Mouse (Mus musculus): ENCODE results near the gene Tmem160.
A peak's percentile ranks its signal among the peaks of the same experiment; 100 is the strongest.

Tmem160 gene

DNA sequence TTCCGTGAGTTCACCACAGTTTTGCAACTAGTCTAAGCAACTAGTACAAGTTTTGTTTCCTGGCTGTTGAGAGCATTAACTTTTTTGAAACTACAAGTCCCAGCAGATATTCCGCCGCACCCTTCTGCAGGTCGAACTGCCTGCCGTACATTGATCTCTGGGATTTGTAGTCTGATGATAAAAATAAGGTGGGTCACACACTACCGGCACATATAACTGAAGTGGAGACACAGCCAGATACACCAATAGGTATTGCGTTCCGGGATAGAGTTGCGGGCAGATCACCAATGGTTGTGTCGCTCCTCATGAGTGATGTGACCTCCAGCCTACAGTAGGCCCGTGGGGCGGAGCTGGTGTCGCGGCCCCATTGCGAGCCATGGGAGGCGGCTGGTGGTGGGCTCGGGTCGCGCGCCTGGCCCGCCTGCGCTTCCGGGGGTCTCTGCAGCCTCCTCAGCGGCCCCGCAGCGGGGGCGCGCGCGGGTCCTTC, at the start of gene Tmem160:
Gene Tmem160, plus strand, starts transcription at position 193 of the 487 bp plus-strand sequence.
- peak; percentile 95 for DNase-seq (ENCODE audit: low spot score)

DNA sequence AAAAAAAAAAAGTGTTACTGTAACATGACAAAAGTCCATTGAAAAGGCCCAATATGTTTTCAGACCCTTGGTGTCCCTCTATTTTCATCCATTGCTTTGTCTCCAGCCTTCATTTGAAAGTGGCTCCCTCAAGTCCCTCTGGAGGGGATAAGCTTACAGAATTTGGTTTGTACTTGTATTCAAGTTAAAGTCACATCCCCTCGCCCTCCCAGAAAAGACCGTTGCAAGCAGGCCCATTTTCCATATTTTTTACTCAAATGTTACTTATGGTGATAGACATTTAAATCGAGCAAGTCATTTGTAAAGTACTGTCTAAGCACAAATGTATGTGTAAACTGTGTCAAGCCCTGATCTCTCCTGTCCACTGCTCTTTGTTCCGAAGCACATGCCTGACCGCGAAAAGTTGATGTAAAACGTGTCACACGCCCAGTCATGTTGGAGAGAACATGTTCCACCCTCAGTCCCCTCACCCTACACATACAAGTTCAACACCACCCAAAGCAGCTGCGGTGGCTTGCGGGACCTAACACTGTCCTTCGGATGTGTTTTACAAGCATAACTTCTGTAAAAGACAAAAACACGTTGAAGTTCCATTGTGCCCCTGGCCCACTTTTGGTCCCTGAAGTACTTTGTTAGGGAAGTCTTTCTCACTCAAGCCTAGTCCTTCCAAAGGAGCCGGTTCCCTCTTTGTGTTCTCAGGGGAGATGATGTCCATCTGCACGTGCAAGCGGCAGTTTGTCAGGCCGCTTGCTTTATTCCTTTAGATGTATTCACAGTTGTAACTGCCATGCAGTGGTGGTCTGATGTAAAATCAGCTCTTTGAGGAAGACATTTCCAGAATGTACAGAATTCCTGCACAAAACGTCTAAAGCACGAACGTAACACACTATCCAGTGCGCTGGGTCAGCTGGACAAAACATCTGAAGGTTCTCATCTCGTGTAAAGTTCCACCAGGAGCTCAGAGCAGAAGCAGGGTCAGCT, 49.3 kb upstream of the Tmem160 start:
- peak; percentile 68 for DNase-seq (ENCODE audit: low spot score)

DNA sequence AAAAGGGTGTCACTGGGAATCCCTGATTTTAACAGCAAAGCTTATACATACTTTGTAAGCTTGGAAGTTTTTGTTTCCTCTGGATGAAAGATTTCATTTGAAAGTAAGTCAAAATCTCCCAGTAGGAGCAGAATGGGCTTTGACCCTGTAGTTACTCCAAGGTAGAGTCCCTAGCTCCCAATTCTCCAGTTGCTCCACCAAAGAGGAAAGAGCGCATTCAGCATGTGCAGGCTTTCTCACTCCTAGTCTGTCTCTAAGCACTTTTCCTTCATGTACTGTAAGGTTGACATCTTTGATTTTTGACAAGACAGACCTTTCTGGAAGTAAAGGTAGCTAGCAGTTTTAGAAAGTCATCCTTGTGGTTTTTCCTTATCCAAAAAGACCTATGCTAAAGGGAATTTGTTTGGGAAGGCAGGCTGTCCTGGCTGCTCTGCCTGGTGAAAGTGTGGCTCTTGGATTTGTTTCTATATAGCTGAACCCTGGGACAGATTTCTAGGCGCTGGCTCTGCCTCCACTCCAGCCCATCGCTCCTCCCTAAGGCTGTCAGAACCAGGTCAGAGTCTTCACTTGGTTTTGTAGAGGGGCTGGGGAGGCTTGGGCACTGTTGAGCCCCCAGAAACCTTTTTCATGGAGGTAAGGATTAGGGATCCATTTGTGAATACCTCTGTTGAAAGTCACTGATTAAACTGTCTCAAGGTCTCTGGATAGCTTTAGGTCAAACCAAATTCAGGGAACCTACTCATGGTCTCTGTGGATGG, 48.1 kb upstream of the Tmem160 start:
- DNase-seq (ENCODE audit: low spot score) = no peak

DNA sequence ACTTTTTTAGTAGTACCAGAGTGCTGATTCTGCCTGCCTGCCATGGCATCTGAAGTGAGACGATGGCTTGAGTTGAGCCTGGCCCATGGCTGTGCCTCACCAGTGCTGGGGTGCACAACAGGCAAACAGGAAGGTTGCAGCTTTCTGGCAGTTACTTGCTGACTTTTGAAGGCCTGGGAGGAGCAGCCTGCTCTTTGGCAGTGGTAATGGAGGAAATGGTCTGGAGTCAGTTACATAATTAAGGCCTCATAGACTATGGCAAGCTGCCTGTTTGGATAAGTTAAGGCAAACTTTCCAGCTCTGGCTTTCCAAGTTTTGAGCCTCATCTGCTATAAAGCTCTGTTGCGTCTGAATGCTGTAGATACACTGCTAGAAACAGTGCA, 47.5 kb upstream of the Tmem160 start:
- no peak for DNase-seq (ENCODE audit: low spot score)

DNA sequence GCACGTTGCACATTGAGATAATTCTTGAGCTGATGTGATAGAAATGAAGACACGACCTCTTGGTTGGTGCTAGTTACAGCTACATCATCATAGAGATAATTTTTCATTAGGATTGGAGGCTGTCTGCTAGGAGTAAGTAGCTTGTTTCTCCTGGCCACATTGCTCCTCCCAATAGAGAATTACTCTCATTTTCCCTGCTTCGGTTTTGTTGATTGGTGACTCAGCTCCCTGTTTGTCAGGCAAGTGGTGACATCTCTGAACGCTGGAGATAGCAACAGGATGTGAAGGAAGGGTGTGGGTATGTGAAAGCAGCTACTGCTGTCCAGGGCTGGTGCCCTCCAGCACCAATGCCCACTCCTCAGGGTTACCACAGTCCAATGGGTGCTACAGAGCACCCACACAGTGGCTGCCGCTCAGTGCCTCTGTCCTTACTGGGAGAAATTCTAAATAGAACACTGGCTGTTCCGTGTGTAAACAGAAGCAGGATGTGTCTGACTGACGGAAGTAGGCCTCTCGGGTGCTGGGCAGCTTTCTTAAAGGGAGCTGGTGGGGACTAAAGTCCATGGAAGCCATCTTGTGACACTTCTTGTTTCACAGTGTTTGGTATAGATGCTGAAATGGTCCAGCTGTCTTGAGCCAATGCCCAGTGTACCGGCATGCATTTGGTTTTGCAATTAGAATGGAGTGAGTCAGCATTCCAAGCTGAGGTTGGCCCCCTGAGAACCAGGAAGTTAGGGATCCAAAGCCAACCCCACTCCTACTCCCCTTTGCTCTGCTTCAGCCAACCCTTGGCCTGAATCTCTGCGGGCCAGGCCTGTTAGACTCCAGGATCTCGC, 46.8 kb upstream of the Tmem160 start:
- no peak for DNase-seq (ENCODE audit: low spot score)

DNA sequence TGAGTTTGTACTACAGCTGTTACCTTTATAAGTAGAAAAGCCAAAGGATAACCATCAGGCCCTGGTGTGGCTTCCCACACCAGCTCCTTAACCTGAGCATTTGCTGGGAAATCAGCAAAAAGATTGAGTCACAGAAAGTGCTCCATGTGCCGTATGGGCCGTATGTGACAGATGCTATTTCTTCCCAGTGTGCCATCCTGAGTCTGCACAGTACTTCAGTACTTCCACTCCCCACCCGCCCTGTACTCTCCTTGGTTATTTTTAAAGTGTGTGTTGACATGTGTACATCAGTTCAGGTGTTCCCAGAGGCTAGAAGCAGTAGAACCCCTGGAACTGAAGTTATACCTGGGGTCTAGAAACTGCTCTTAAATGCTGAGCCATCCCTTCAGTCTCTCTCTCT, 45.6 kb upstream of the Tmem160 start:
- DNase-seq (ENCODE audit: low spot score) = no peak

DNA sequence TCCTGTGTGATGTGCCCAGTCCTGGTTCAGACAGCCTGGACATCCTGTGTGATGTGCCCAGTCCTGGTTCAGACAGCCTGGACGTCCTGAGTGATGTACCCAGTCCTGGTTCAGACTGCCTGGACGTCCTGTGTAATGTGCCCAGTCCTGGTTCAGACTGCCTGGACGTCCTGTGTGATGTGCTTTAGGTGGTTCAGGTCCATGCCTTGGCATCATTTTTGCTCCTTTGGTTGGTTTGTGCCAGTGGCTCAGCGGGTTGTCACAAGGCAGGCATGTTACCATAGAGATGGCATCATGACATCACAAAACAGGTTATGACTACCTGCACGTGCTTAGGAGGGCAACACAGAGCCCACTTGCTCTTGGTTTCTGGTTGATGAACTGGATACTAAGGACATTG, 41.5 kb upstream of the Tmem160 start:
- DNase-seq (ENCODE audit: low spot score) = no peak

DNA sequence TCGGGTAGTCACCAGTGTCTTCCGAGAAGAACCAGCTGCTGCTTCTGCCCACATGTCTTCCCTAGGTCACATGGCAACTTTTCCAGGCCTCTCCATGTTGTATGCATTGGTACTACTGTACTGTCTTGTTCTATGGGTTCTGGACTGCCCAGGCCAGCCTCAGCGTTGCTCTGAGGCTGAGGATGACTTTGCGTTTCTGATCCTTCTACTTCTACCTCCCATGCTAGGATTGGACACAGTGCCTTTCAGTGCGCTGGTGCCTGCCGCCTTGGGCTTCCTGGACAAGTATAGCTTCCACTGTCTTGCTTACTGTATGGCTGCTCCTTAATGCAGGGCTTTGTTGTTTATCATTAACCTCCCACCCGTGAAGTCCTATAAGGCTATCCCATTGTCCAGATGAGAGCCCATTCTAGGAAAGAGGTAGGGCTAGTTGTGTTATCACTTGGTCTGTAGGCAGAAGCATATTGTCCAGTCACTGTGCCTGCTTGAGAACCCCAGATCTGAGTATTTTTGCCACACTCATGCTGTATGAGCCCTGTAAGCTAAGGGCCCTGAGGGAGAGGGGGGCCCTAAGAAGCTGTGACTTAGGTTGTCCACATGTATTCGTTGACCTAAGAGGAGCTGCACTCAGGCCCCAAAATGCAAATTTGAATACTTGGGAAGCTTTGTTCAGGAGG, 40.2 kb upstream of the Tmem160 start:
- DNase-seq (ENCODE audit: low spot score) = no peak

DNA sequence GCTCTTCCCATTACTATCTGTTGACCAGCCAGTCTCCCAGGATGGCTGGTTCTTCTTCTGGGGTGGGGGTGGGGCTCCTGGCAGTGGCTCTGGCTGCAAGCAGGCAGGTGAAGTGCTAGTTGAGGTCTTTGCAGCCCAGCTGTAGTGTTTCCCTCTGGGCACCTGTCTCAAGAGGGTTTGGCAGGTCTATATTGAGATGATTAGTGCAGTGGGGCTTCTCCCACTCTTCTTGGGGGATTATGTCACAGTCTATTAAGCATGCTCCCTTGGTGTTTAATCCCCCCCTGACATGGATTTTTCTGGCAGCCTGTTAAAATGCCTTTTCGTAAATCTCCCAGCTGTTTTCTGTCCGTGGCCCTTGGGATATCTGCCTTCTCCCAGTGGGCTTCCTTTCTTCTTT, 39.6 kb upstream of the Tmem160 start:
- DNase-seq (ENCODE audit: low spot score) = no peak

DNA sequence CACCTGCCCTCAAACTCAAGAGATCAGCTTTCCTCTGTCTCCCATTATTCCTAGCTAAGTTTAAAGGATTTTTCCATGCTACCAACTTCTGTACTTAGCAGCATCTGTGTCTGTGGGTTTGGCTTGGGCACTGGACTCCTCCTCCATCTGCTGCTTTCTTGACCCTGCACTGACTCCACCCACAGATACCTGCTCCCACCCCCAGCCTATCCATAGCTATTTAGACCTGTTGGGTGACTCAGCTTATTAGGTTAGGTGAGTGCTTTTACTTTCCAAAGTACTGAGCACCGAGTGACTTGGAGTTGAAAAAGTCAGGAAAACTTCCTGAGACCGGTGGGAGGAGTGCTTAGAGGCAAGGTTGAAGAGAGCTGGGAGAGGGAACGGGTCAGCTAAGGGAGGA, 37.2 kb upstream of the Tmem160 start:
- DNase-seq (ENCODE audit: low spot score) = no peak

DNA sequence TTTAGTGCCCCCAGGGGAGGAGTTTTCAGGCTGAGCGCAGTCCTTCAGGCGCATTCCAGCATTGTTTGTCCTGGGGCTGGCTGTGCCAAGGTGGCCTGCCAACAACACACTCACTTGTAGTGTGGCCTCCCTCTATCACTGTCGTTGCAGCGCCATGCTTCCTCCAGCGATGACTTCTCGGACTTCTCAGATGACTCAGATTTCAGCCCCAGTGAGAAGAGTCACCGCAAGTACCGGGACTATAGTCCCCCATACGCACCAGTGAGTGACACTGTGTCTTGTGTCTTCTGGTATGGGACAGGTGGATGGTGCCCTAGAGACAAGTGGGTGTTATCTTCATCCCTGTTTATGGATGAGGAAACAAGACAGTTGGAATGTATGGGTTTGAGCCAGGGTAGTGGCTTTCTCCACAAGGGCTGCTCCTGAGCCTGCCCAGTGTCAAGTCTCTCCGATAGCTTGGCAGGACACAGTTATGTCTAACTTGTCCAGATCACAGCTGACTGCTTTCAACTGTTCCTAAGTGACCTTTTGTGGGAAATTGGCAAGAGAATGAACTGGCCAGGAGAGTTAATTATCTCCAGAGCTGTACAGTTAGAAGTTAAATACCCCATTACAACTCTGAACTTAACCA, 35.3 kb upstream of the Tmem160 start:
- DNase-seq (ENCODE audit: low spot score) = no peak

DNA sequence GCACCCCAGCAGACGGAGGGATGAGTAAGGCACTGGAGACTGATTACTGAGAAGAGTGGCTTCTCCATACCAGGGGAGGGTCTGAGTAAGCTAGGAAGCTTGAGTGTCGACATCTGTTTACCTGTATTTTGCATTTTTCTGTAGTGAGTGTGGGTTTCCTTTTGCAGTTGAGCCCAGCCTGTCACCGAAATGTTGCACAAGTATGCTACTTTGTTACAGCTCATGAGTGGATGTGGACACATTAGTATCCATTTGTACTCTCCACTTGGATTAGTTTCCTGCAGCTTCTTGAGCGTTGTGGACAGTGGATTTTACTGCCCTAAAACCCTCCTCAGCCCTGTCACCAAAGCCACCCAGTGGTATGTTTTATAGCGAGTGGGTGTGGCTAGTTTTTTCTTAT, 33.9 kb upstream of the Tmem160 start:
- no peak for DNase-seq (ENCODE audit: low spot score)

DNA sequence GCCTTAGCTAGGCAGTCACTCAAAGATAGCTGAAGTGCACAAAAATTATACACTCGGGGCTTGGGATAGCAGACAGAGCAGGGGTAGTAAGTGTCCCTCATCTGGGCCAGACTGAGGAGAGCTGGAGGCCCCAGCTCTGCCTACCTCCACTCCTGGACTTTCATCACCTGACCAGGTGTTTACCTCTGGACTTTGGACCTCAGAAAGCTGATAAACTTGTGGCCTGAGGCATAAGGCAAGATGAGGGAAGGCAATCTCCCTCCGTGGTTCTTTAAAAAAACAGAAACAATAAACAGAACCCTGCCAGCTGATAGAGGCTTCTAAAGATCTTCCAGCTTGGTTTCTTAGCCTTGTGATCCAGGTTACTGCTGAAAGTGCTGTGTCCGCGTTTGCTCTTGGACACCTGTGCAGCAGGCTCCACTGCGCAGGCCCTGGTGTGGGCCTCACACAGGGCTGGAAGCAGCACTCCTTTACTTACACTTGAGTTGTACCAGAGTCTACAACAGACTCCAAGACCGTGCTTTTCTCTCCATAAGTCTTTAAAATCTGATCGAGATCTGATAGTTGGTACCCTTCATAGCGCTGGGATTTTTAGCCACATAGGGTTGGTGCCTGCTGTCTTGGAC, 32.0 kb upstream of the Tmem160 start:
- DNase-seq (ENCODE audit: low spot score) = no peak

DNA sequence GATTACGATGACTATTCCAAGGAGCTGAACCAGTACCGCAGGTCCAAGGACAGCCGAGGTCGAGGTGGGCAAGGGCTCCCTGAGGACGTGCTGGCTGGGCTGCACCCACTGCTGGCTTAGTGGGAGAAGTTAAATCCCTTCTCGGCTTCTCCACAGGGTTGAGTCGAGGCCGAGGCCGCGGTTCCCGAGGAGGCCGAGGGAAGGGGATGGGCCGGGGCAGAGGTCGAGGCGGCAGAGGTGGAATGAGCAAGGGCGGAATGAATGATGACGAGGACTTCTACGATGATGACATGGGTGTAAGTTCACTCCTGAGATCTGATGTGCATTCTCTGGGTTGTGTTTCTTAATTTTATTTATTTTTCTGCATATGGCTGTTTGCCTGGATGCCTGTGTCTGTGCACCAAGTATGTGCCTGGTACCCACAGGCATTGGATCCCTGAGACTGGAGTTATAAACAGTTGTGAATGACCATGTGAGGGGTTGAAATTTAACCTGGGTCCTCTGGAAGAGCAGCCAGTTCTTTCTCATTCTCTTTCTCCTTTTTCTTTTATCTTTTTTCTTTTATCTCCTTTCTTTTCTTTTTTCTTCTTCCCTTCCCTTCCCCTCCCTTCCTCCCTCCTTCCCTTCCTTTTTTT, 30.2 kb upstream of the Tmem160 start:
- DNase-seq (ENCODE audit: low spot score) = no peak

DNA sequence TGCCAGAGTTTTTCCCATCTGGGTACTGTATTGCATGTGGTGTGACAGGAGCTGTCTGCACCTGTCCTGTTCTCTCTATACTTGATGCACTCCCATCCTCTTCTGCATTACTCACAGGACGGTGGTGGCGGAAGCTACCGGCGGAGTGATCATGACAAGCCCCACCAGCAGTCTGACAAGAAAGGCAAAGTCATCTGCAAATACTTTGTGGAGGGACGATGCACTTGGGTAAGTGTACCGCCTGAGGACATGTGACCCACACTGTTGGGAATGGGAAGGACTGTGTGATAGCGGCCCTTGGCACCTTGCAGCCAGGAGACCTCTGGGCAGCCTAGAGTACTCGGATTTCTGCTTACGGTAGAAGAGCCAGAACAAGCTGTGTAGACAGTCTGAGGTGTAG, 28.8 kb upstream of the Tmem160 start:
- no peak for DNase-seq (ENCODE audit: low spot score)

DNA sequence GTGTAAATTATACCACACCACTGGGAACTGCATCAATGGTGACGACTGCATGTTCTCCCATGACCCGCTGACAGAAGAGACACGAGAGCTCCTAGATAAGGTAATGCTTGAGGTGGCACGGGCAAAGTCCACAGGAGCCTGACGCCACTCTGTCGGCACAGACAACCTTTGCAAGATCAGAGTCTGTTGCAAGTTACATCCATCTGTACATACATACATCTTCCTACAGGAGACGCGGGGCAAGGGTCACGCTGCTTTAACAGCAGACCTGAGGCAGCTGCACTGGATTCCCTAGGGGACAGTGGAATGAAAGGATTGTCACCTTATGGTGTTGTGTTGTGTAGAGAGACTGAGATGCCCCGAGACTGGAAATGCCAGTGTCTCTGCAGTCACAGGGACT, 26.9 kb upstream of the Tmem160 start:
- DNase-seq (ENCODE audit: low spot score) = no peak

DNA sequence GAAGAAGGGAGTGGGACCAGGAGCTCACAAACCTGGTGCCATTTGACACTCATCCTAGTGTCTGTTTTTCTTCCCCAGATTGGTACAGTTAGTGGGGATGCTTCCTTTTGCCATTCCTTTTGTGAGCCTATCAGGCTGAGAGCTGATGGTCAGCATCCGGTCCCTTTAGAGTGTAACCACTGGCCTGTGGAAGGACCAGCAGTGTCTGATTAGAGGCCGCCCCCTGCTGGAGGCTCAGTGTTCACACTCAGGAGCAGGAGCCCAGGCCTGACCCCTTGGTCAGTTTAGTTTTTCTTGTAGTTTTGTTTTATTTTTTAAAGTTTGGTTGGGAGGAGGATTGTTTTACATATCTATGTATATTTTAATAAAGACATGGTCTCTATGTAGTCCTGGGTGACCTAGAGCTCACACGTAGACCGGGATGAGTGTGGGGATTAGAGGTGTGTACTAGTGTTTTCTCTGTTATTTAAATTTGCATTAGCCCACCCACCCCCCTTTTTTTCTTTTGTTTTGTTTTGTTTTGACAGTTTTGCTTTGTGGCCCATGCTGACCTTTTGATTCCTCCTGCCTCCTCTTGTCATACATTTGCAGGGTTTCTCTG, 26.4 kb upstream of the Tmem160 start:
- peak; percentile 87 for DNase-seq (ENCODE audit: low spot score)

DNA sequence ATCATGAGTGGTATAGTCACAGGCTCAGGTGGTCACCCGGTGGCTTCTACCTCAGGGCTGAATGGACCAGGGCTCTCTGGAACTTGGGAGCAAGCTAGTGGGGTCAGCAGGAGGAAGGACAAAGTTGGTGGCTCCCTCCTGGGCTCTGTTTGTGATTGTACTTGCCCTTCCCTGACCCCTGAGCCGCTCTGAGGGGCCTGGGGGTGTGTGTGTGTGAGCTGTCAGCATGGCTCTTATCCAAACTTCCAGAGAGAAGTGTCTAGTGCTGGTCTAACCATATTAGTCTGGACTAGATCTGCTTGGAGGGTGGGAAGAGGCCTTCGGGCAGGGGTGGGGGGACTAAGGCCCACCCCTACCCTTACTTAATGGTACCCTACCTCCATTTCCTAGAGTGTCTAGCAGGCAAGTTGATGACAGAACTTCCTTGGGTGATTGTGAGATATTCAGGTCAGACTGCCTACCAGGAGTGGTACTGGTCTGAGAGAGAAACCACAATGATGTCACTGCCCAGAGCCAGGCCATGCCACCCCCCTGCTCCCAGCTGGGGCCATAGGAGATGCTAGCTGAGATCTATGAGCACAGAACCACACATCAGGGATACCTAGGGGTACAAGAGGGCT, 19.1 kb upstream of the Tmem160 start:
- no peak for DNase-seq (ENCODE audit: low spot score)

DNA sequence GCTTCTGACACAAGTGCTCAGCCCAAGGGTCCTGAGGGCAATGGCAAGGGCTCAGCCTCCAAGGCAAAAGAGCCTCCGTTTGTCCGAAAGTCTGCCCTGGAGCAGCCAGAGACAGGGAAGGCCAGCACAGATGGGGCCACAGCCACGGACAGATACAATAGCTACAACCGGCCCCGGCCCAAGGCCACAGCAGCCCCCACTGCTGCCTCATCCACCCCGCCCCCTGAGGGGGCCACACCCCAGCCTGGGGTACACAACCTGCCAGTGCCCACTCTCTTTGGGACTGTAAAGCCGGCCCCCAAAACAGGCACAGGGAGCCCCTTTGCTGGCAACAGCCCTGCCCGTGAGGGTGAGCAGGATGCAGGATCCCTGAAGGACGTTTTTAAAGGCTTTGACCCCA, 17.5 kb upstream of the Tmem160 start:
- no peak for DNase-seq (ENCODE audit: low spot score)
